Mouse (Mus musculus) left cerebral cortex, postnatal 4 days (tissue): ENCODE measurements around the gene Trappc6a. TPM values are rescaled to one million over a fixed set of nuclear protein-coding genes. Genes with fewer than 3 reads are reported as not detected.

Experiments
- DNase-seq: peaks from one replicate; pipeline ENCODE4 v3.0.0-alpha.2; 2022
- intact Hi-C: fragments of 180-260 bp; cut with DNase I; formaldehyde crosslinking; loops from one replicate; pipeline ENCODE4 v1.15.1; 2025
- total RNA-seq, 2 experiments: library from RNA; stranded (reverse); gene quantifications; 2 replicates each; pipeline ENCODE4 v1.2.3; 2021

The Trappc6a gene
- total RNA-seq, 2 experiments from 2014 or later: 17.9 to 19.0 TPM

- intact Hi-C loops: loop anchor here (5.0 kb wide), 1 partner anchor 91 kb away; no protein-coding TSS in a partner anchor
- DNase-seq: no peak
Measured at GRCm38 (mm10) chr7:19557982-19558900, 50.0 kb downstream of the Trappc6a start.

GRCm38 (mm10) chr7:19558965-19559364, 50.8 kb downstream of the Trappc6a start:
- DNase-seq: no peak
- intact Hi-C loops: loop anchor here (5.0 kb wide), 1 partner anchor 92 kb away; no protein-coding TSS in a partner anchor

- intact Hi-C loops: no loop called here
- DNase-seq: no peak
Measured at GRCm38 (mm10) chr7:19560491-19561260, 52.5 kb downstream of the Trappc6a start.

GRCm38 (mm10) chr7:19561431-19561764, 53.2 kb downstream of the Trappc6a start:
- no peak for DNase-seq
- intact Hi-C loops: no loop called here

GRCm38 (mm10) chr7:19561765-19562642, 53.8 kb downstream of the Trappc6a start:
- intact Hi-C loops: no loop called here
- peak; percentile 97 for DNase-seq

GRCm38 (mm10) chr7:19562643-19563410, 54.6 kb downstream of the Trappc6a start, which contains the start of gene Ppp1r37:
Gene Ppp1r37 (minus strand): TSS chr7:19563076.
- DNase-seq: no peak
- intact Hi-C loops: no loop called here

- intact Hi-C loops: no loop called here
- no peak for DNase-seq
Measured at GRCm38 (mm10) chr7:19563884-19564283, 55.7 kb downstream of the Trappc6a start.

- intact Hi-C loops: no loop called here
Measured at GRCm38 (mm10) chr7:19564455-19564854, 56.3 kb downstream of the Trappc6a start.

More at GRCm38 (mm10) chr7:19564455-19564854, 56.3 kb downstream of the Trappc6a start:
- DNase-seq: no peak

Other genes starting within 250 kb of the Trappc6a start
- 10 to 100 TPM; 45.3 to 46.6 TPM for gene Vasp, start 236.6 kb upstream of the Trappc6a start, total RNA-seq
- under 1 TPM; 0.60 to 0.64 TPM for gene Ppm1n, start 228.3 kb upstream of the Trappc6a start, total RNA-seq
- gene Rtn2, start 225.8 kb upstream of the Trappc6a start, total RNA-seq: 100 to 1,000 TPM; 154 to 161 TPM
- gene Fosb, start 198.3 kb upstream of the Trappc6a start, total RNA-seq: 1 to 10 TPM; 1.2 to 1.3 TPM
- gene Ercc1, start 163.6 kb upstream of the Trappc6a start, total RNA-seq: 10 to 100 TPM; 60.1 to 70.9 TPM
- 10 to 100 TPM; 15.9 to 18.7 TPM for gene Cd3eap, start 148.9 kb upstream of the Trappc6a start, total RNA-seq
- 1 to 10 TPM; 6.0 to 6.4 TPM for gene Ppp1r13l, start 148.6 kb upstream of the Trappc6a start, total RNA-seq
- gene Ercc2, start 126.4 kb upstream of the Trappc6a start, total RNA-seq: 10 to 100 TPM; 46.1 to 62.8 TPM
- 1 to 10 TPM; 1.2 to 1.3 TPM for gene Klc3, start 104.3 kb upstream of the Trappc6a start, total RNA-seq
- gene Ckm, start 103.6 kb upstream of the Trappc6a start, total RNA-seq: not detected
- gene Mark4, start 49.6 kb upstream of the Trappc6a start, total RNA-seq: 100 to 1,000 TPM; 118 to 119 TPM
- gene Exoc3l2, start 45.1 kb upstream of the Trappc6a start, total RNA-seq: under 1 TPM; 0.42 to 0.46 TPM
- gene Bloc1s3, start within 50 bp of the Trappc6a start, total RNA-seq: 1 to 10 TPM; 8.5 to 8.8 TPM
- gene Nkpd1, start 9.4 kb downstream of the Trappc6a start, total RNA-seq: under 1 TPM; 0.90 to 0.91 TPM
- gene Ppp1r37, start 54.7 kb downstream of the Trappc6a start, total RNA-seq: 10 to 100 TPM; 81.1 to 85.1 TPM
- under 1 TPM; 0.22 to 0.24 TPM for gene Zfp296, start 68.9 kb downstream of the Trappc6a start, total RNA-seq
- gene Gemin7, start 69.2 kb downstream of the Trappc6a start, total RNA-seq: 10 to 100 TPM; 56.0 to 58.2 TPM
- gene Clasrp, start 96.1 kb downstream of the Trappc6a start, total RNA-seq: 100 to 1,000 TPM in 1 of 2 experiments, 10 to 100 TPM in 1; 98.0 to 106 TPM
- 1 to 10 TPM; 5.5 to 7.5 TPM for gene Relb, start 121.0 kb downstream of the Trappc6a start, total RNA-seq
- gene Clptm1, start 156.6 kb downstream of the Trappc6a start, total RNA-seq: 100 to 1,000 TPM; 105 to 115 TPM
- not detected for gene Apoc2, start 169.5 kb downstream of the Trappc6a start, total RNA-seq
- gene Gm44805, start 173.0 kb downstream of the Trappc6a start, total RNA-seq: not detected
- gene Apoc4, start 173.1 kb downstream of the Trappc6a start, total RNA-seq: not detected
- 1 to 10 TPM; 2.1 to 3.6 TPM for gene Apoc1, start 184.3 kb downstream of the Trappc6a start, total RNA-seq
- gene Apoe, start 190.8 kb downstream of the Trappc6a start, total RNA-seq: 100 to 1,000 TPM; 576 to 662 TPM
- 100 to 1,000 TPM in 1 of 2 experiments, 10 to 100 TPM in 1; 95.8 to 104 TPM for gene Tomm40, start 207.0 kb downstream of the Trappc6a start, total RNA-seq
- 10 to 100 TPM; 35.7 to 36.4 TPM for gene Nectin2, start 242.1 kb downstream of the Trappc6a start, total RNA-seq